Mouse (Mus musculus) intestine, postnatal 0 days (tissue): ENCODE measurements around the gene Unc93a2. TPM values are rescaled to one million over a fixed set of nuclear protein-coding genes. Genes with fewer than 3 reads are reported as not detected.
"Not testable (repeated sequence)": the region's sequence is repeated elsewhere in the genome, so short reads cannot be mapped to it uniquely, and the experiment has no call there.

Source experiments
- ATAC-seq: fragments of 200-750 bp; cut with Nextera tagmentation; 2 replicates; pipeline ENCODE4 v1.8.0; 2017; ENCODE audit warnings: mild to moderate bottlenecking, moderate TSS enrichment, moderate library complexity
- H3K27ac ChIP-seq: fragments of 300-500 bp; sonication (generic); 2 replicates; pipeline ENCODE4 v1.5.1; 2014; ENCODE audit warnings: mild to moderate bottlenecking, low read depth, low read length, moderate library complexity
- H3K27me3 ChIP-seq: fragments of 300-500 bp; sonication (generic); replicated peaks from 2 replicates; pipeline ENCODE4 v1.6.1; 2014; ENCODE audit warnings: low read length, mixed read lengths; ENCODE audit not compliant: control insufficient read depth, insufficient read depth
- H3K36me3 ChIP-seq: fragments of 300-500 bp; sonication (generic); 2 replicates; pipeline ENCODE4 v1.6.1; 2014; ENCODE audit warnings: mild to moderate bottlenecking, moderate library complexity; ENCODE audit not compliant: control insufficient read depth, insufficient read depth
- H3K4me1 ChIP-seq: fragments of 300-500 bp; sonication (generic); replicated peaks from 2 replicates; pipeline ENCODE4 v1.6.1; 2014; ENCODE audit warnings: antibody characterized with exemption, low read length, mixed read lengths; ENCODE audit not compliant: control insufficient read depth, insufficient read depth
- H3K4me2 ChIP-seq: fragments of 300-500 bp; sonication (generic); replicated peaks from 2 replicates; pipeline ENCODE4 v1.6.1; 2014; ENCODE audit warnings: low read depth, mild to moderate bottlenecking, moderate library complexity
- H3K4me3 ChIP-seq: fragments of 300-500 bp; sonication (generic); 2 replicates; pipeline ENCODE4 v1.5.1; 2014; ENCODE audit warnings: low read depth, low read length
- H3K9ac ChIP-seq: fragments of 300-500 bp; sonication (generic); 2 replicates; pipeline ENCODE4 v1.6.1; 2014; ENCODE audit warnings: mild to moderate bottlenecking, low read depth, low read length
- H3K9me3 ChIP-seq: fragments of 300-500 bp; sonication (generic); 2 replicates; pipeline ENCODE4 v1.6.1; 2016; ENCODE audit warnings: mixed run types; ENCODE audit not compliant: control insufficient read depth
- WGBS: fragments of 180-500 bp; shearing (Covaris S2); extraction: QIAGEN DNeasy Blood & Tissue Kit; methylation state at CpG from one replicate; pipeline ENCODE4 v1.1.7; 2014; 5-methylcytosine and 5-hydroxymethylcytosine counted together
- polyA plus RNA-seq: library from polyadenylated mRNA; unstranded; fragments of >200 nt; fragmentation: Nextera tagmentation; extraction: Ambion mirVana; gene quantifications from 2 replicates; pipeline ENCODE4 v1.2.1, GENCODE M21; 2015

Gene Unc93a2
- polyA plus RNA-seq, 1 experiment from 2014 or later, result 0.25 TPM

DNA sequence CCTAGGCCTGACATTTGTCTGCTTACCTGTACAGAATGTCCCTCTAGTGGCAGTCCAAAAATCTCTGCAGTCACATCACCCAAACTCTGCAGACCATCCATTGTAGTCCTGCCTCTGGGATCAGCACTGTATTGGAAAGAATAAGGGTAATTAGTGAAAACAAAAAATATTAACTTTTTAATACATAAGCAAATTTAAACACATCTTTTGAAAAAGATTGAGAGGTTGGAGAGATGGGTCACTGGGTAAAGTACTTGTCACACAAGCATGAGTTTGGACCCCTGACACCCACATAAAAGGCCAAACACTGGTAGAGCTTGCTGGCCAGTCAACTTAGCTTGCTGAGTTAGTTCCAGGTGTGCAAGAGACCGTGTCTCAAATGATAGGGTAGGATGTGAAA, 32.7 kb downstream of the Unc93a2 start, which contains the start of gene Ttll2:
Gene Ttll2 (minus strand): TSS at position 101 of the 400 bp plus-strand sequence.
- H3K27ac ChIP-seq, H3K4me3 ChIP-seq, H3K27me3 ChIP-seq, H3K4me2 ChIP-seq, H3K9ac ChIP-seq, ATAC-seq, H3K4me1 ChIP-seq, H3K36me3 ChIP-seq, H3K9me3 ChIP-seq: not testable (repeated sequence)
- WGBS, result 50% methylated on average over 1 of the region's 1 CpGs

DNA sequence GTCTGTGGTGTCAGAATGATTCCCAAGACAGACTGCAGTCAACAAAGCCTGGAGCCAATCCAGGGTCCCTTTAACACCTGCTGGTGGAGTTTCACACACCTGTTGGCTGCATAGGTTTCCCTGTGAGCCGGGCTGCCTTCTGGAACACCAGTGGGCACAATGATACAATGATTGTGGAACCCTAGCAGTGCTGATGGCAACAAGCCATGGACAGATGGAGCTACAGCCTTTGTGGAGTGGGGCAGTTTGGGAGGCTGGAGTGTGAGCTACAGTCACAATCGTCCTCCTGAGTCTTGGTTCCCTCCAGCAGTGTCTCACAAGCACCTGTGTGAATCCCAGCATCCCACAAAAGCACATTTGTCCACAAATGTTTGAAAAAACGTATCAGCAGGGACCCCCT, 36.5 kb downstream of the Unc93a2 start:
- H3K4me1 ChIP-seq, H3K27ac ChIP-seq, H3K36me3 ChIP-seq, H3K9ac ChIP-seq, ATAC-seq, H3K4me2 ChIP-seq, H3K4me3 ChIP-seq, H3K9me3 ChIP-seq, H3K27me3 ChIP-seq: not testable (repeated sequence)
- WGBS, result 65% methylated on average over 2 of the region's 3 CpGs

DNA sequence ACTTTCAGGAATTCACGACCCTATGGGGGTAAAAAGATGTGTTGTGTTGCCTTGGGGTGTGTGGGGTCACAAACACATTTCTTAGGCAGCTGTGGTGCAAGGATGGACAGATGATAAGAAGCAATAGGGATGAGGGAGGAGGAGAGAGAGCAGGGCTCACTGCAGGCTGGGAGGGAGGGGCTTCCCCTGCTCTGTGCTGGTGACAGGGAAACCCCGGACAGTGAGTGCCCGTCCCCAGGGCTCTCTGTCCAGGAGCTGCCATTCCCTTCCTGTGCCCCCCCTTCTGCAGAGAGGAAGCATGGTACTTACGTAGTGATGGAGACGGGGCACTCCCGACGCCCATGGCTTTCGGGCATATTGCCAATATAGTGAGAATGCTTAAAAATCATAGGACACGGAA, 47.9 kb downstream of the Unc93a2 start:
- H3K4me2 ChIP-seq, H3K27ac ChIP-seq, H3K27me3 ChIP-seq, H3K9ac ChIP-seq, H3K9me3 ChIP-seq, ATAC-seq, H3K36me3 ChIP-seq, H3K4me1 ChIP-seq, H3K4me3 ChIP-seq: not testable (repeated sequence)
- WGBS, result 61% methylated on average over 7 of the region's 9 CpGs

DNA sequence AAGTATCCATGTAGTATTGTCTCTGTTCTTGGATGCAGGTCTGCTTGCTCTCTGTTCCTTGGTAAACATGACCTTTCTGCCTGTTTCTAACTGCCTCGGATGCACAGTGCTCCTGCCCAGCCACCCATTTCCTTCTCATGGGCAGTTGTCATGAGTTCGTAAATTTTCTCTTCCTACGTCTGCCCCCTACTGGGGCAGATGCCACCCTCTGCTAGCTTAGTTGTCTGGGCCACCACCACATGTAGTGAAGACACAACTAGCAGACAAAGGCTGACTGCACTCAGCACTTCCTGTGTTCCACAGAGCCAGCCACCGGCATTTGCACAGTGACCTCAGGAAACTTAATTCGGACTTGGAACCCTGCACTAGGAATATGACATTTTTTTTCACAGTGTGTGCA, 52.5 kb downstream of the Unc93a2 start:
- H3K4me3 ChIP-seq, H3K4me2 ChIP-seq, H3K27ac ChIP-seq, H3K27me3 ChIP-seq, H3K9ac ChIP-seq, ATAC-seq, H3K4me1 ChIP-seq, H3K36me3 ChIP-seq, H3K9me3 ChIP-seq: not testable (repeated sequence)
- WGBS, result 85% methylated on average over 2 of the region's 5 CpGs

DNA sequence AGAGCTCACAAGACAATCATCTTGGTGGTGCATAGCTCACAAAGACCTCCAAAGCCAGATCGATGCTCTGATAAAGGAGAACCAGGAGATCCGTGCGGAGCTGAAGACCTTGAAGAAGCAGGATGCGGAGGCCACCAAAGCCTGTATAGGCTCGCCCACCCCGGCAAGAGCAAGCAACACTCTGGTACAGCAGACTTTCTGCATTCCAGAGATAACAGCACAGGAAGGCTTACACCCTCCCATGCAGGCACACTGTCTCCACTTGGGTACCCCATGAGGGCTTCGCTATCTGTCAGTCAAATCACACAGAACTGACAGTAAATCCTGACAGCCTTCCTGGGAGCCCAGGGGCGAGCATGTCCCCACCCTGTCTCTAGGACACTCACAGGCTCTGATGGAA, 58.8 kb downstream of the Unc93a2 start:
- H3K9me3 ChIP-seq, H3K9ac ChIP-seq, H3K4me2 ChIP-seq, ATAC-seq, H3K27ac ChIP-seq, H3K4me1 ChIP-seq, H3K27me3 ChIP-seq, H3K36me3 ChIP-seq, H3K4me3 ChIP-seq: not testable (repeated sequence)
- WGBS, result 58% methylated on average over 5 of the region's 8 CpGs

DNA sequence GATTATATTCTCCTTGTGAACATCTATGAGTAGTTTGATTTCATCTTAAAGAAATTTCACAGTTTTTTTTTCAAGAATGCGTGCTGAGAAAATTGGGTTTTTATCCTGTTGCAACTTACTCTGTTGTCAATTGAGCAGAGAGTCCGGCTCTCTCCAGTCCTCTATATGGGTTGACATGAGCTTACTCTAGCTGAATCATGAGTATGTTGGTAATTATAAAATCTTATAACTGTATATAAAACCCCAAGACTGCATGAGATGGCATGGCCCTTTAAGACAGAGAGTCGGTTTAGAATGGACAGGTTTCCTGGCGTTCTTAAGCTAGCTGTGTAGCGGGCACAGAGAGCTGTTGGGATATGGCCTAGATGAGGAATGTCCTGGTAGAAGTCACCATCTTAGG, 60.9 kb downstream of the Unc93a2 start, which contains the start of gene Tcp10a:
Gene Tcp10a (plus strand): TSS at position 301 of the 400 bp plus-strand sequence.
- not testable (repeated sequence) for H3K36me3 ChIP-seq, ATAC-seq, H3K4me2 ChIP-seq, H3K27ac ChIP-seq, H3K9ac ChIP-seq, H3K27me3 ChIP-seq, H3K4me3 ChIP-seq, H3K4me1 ChIP-seq, H3K9me3 ChIP-seq
- 91% methylated on average over 3 of the region's 5 CpGs for WGBS

DNA sequence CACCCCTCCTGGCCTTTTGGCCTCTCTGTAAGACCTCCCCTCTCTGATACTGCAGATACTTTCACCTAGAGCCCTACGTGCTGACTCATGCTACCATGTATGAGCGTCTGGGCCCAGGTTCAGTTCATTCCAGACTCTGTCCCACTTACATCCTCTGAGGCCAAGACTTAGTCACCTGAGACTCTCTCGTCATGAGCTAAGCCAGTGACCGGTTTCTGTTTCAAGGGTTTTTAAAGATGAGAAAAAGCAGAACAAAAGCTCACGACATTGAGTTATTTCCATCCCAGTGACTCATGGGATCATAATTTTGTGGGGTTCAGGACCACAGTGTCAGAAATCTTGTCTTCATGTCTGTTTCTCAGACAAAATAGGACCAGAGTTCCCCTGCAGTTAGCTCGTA, 65.5 kb downstream of the Unc93a2 start:
- H3K4me2 ChIP-seq, H3K4me1 ChIP-seq, H3K27ac ChIP-seq, ATAC-seq, H3K9ac ChIP-seq, H3K9me3 ChIP-seq, H3K4me3 ChIP-seq, H3K36me3 ChIP-seq, H3K27me3 ChIP-seq: not testable (repeated sequence)
- WGBS, result 82% methylated on average over 6 of the region's 6 CpGs

DNA sequence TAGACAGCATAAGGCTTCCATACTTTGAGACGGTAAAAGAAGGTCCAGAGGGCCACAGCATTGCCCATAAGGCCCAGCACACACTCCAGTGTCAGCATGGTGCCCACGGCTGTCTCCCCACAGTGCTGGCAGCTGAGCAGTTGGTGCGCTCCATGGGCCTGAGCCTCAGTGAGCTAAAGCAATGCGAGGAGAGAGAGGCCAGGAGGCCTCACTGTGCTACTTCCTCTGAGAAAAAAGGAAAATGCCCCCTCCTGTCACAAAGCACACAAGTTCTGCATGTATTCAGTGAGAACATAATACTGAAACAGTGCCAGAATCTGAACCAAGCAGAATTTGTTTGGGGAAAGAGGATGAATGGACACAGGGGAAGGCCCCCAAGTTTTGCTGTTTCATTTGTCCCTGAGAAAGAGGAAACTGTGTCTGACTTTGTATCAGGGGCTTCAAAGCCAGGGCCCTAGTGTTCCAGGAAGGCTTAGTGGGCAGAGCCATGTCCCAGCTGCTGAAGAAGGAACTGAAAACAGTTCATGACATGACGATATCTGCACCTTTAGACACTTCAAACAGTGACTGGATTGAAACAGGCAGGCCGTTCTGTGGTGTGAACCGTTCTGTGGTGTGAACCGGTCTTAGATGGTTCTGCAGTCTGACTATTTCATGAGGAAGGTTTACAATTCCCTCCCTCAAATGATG, 69.4 kb downstream of the Unc93a2 start:
- not testable (repeated sequence) for H3K4me2 ChIP-seq, H3K9me3 ChIP-seq, H3K27me3 ChIP-seq, H3K36me3 ChIP-seq, H3K4me3 ChIP-seq, H3K4me1 ChIP-seq, ATAC-seq, H3K9ac ChIP-seq, H3K27ac ChIP-seq
- WGBS, result 77% methylated on average over 6 of the region's 8 CpGs
